Mouse (Mus musculus): ENCODE measurements around the gene Nppc.

GRCm38 (mm10) chr1:86678667-86679066 is 8.3 kb upstream of the Nppc start:
- TF ChIP-seq CTCF (conservative IDR thresholded peaks at IDR 0.05; ENCODE audit: low read length) (no peak), NANOG (IDR thresholded peaks at IDR 0.05; ENCODE audit: borderline replicate concordance, low read length) (no peak)
